Mouse (Mus musculus) heart, postnatal 0 days (tissue): ENCODE data around the gene Sugp1.

ENCODE experiments used
- CTCF ChIP-seq: IDR thresholded peaks from 2 replicates; pipeline ENCODE4 v1.5.1; 2016; ENCODE audit warnings: antibody characterized with exemption, control low read depth, low read depth
- EP300 ChIP-seq: IDR thresholded peaks from 2 replicates; pipeline ENCODE4 v1.6.1; 2016; ENCODE audit warnings: antibody characterized with exemption, low read depth

- TF ChIP-seq CTCF: no peak
- TF ChIP-seq EP300: no peak
Observed at GRCm38 (mm10) chr8:70004345-70004744, 38.3 kb upstream of the Sugp1 start.
